ENCODE assay signal across 19 mouse cellular contexts in the genomic region with DNA sequence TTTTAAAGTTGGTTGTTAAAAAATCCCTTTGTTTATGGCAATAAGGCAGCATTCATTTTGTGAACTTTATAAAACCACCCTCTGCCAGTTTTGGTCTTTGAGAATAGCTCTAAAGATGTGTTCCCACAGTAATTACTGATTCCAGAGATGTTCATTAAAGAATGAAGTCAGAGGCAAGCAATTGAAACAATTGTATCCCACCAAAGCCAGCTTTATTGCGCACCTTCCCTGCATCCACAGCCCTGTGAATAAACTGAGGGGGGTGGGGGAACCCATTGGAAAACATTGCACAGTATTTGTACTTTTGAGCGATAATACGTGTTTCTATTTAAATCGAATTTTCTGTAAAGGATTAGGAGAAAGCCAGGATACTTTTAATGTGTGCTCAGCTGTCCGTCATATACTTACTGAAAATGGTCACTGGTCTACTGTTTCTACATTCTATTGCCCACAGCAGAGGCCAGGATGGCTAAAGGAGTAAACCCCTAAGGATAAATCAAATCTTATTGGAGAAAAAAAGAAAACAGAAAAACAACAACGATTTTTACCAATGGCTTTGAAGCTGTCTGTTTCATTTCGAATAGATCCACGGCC.
DNase-seq lines count a peak whose midpoint lies in the region; ATAC-seq and TF ChIP-seq lines count a peak whose summit lies in the region.
"Had no signal": no experiment of that assay in that cellular context is flagged by ENCODE, and none has a peak within 500 bp of the region (broad histone marks: within the 10 kb centered on the region; RNA-seq: fewer than 3 reads in every experiment).

No protein-coding gene starts in this region.

- H3K9me3 ChIP-seq in forebrain, embryonic 11.5 days (ENCODE audit: control insufficient read depth, low read length) = no peaks in the 10 kb centered on the region
- H3K9me3 ChIP-seq in hindbrain, embryonic 16.5 days (ENCODE audit: control insufficient read depth, low read length) = no peaks in the 10 kb centered on the region
- H3K9me3 ChIP-seq in neural tube, embryonic 15.5 days (replicated peaks) = no peaks in the 10 kb centered on the region
- no peaks in the 10 kb centered on the region for H3K9me3 ChIP-seq in intestine, embryonic 15.5 days
- H3K9me3 ChIP-seq: heart, embryonic 15.5 days; limb, embryonic 12.5 days; liver, embryonic 15.5 days; neural tube, embryonic 12.5 days; stomach, embryonic 15.5 days had no signal

- H3K9ac ChIP-seq in forebrain, embryonic 11.5 days (ENCODE audit: low read length) = no peak overlapping the region
- H3K9ac ChIP-seq in hindbrain, embryonic 16.5 days (ENCODE audit: low read depth, low read length) = no peak overlapping the region
- H3K9ac ChIP-seq in neural tube, embryonic 15.5 days (replicated peaks) = no peak overlapping the region
- no peak overlapping the region for H3K9ac ChIP-seq in intestine, embryonic 15.5 days
- H3K9ac ChIP-seq: heart, embryonic 15.5 days; limb, embryonic 12.5 days; liver, embryonic 15.5 days; neural tube, embryonic 12.5 days; stomach, embryonic 15.5 days had no signal

- H3K27me3 ChIP-seq in forebrain, embryonic 11.5 days (ENCODE audit: control insufficient read depth, insufficient read depth, low read length) = no peaks in the 10 kb centered on the region
- H3K27me3 ChIP-seq in hindbrain, embryonic 16.5 days (replicated peaks; ENCODE audit: control insufficient read depth, insufficient read depth, low read length) = no peaks in the 10 kb centered on the region
- H3K27me3 ChIP-seq in neural tube, embryonic 15.5 days (replicated peaks) = no peaks in the 10 kb centered on the region
- no peaks in the 10 kb centered on the region for H3K27me3 ChIP-seq in intestine, embryonic 15.5 days (replicated peaks)
- H3K27me3 ChIP-seq: heart, embryonic 15.5 days; limb, embryonic 12.5 days; liver, embryonic 15.5 days; neural tube, embryonic 12.5 days; stomach, embryonic 15.5 days had no signal

- no peak for TF ChIP-seq CTCF in layer of hippocampus, adult 2 months (conservative IDR thresholded peaks at IDR 0.05)

- no peaks in the 10 kb centered on the region for H3K36me3 ChIP-seq in forebrain, embryonic 11.5 days (ENCODE audit: control insufficient read depth, insufficient read depth, low read length)
- H3K36me3 ChIP-seq in hindbrain, embryonic 16.5 days (ENCODE audit: control insufficient read depth, insufficient read depth, low read length) = no peaks in the 10 kb centered on the region
- no peaks in the 10 kb centered on the region for H3K36me3 ChIP-seq in neural tube, embryonic 15.5 days
- H3K36me3 ChIP-seq in intestine, embryonic 15.5 days = no peaks in the 10 kb centered on the region
- H3K36me3 ChIP-seq: heart, embryonic 15.5 days; limb, embryonic 12.5 days; liver, embryonic 15.5 days; neural tube, embryonic 12.5 days; stomach, embryonic 15.5 days had no signal

- peaks cover 6% of the 10 kb centered on the region; the same call in 1 of the 2 replicates for H3K4me1 ChIP-seq in forebrain, embryonic 11.5 days (replicated peaks; ENCODE audit: control insufficient read depth, insufficient read depth, low read length)
- no peaks in the 10 kb centered on the region; the same call in 1 of the 2 replicates for H3K4me1 ChIP-seq in hindbrain, embryonic 16.5 days (ENCODE audit: control insufficient read depth, insufficient read depth, low read depth, low read length)
- H3K4me1 ChIP-seq in neural tube, embryonic 15.5 days = peaks cover 8% of the 10 kb centered on the region
- H3K4me1 ChIP-seq in intestine, embryonic 15.5 days (replicated peaks) = no peaks in the 10 kb centered on the region
- H3K4me1 ChIP-seq: heart, embryonic 15.5 days; liver, embryonic 15.5 days; neural tube, embryonic 12.5 days; stomach, embryonic 15.5 days had no signal

- H3K4me2 ChIP-seq in forebrain, embryonic 11.5 days (ENCODE audit: low read depth, low read length, severe bottlenecking) = peak overlapping the region; percentile 15; the same call in 1 of the 2 replicates
- H3K4me2 ChIP-seq in hindbrain, embryonic 16.5 days (ENCODE audit: low read length) = no peak overlapping the region
- H3K4me2 ChIP-seq in neural tube, embryonic 15.5 days = peak overlapping the region; percentile 3; the same call in 1 of the 2 replicates
- no peak overlapping the region for H3K4me2 ChIP-seq in intestine, embryonic 15.5 days (replicated peaks)
- H3K4me2 ChIP-seq: heart, embryonic 15.5 days; limb, embryonic 12.5 days; liver, embryonic 15.5 days; neural tube, embryonic 12.5 days; stomach, embryonic 15.5 days had no signal

- no peak for DNase-seq in layer of hippocampus, adult 2 months (ENCODE audit: low spot score in 2 of 2)
- no peak for DNase-seq in layer of hippocampus, postnatal 25 days (ENCODE audit: extremely low spot score in 1 of 2, low spot score in 1 of 2)
- DNase-seq in forebrain, embryonic 11.5 days (ENCODE audit: low spot score) = no peak
- no peak for DNase-seq in gastrocnemius, adult 18-20 months (ENCODE audit: low spot score)
- DNase-seq: adrenal gland, adult 8-10 months; cerebellum, adult 9-10 months; heart, adult 18-20 months; kidney, adult 8-10 months; kidney, postnatal 4 days; lung, postnatal 14 days; spleen, adult 18-20 months had no signal

- peak overlapping the region; percentile 93 for H3K27ac ChIP-seq in layer of hippocampus, adult 2 months
- H3K27ac ChIP-seq in forebrain, embryonic 11.5 days (ENCODE audit: low read depth, low read length) = peak overlapping the region; percentile 64
- H3K27ac ChIP-seq in hindbrain, embryonic 16.5 days (ENCODE audit: low read depth, low read length) = peak overlapping the region; percentile 42
- peak overlapping the region; percentile 45 for H3K27ac ChIP-seq in neural tube, embryonic 15.5 days (replicated peaks)
- no peak overlapping the region for H3K27ac ChIP-seq in intestine, embryonic 15.5 days
- H3K27ac ChIP-seq: heart, embryonic 15.5 days; limb, embryonic 12.5 days; liver, embryonic 15.5 days; neural tube, embryonic 12.5 days; stomach, embryonic 15.5 days had no signal

- WGBS in forebrain, embryonic 11.5 days = 48% methylated on average over 8 of the region's 8 CpGs
- 59% methylated on average over 8 of the region's 8 CpGs for WGBS in hindbrain, embryonic 16.5 days
- WGBS in neural tube, embryonic 15.5 days = 55% methylated on average over 8 of the region's 8 CpGs
- WGBS in intestine, embryonic 15.5 days = 81% methylated on average over 8 of the region's 8 CpGs

- ATAC-seq in forebrain, embryonic 11.5 days (replicated peaks; ENCODE audit: low FRiP score) = peak; percentile 92
- peak; percentile 56 for ATAC-seq in hindbrain, embryonic 16.5 days
- no peak for ATAC-seq in neural tube, embryonic 15.5 days (ENCODE audit: low FRiP score)
- no peak for ATAC-seq in intestine, embryonic 15.5 days

- peak overlapping the region; percentile 32 for H3K4me3 ChIP-seq in layer of hippocampus, adult 2 months
- no peak overlapping the region for H3K4me3 ChIP-seq in forebrain, embryonic 11.5 days (ENCODE audit: low read depth, low read length)
- no peak overlapping the region for H3K4me3 ChIP-seq in hindbrain, embryonic 16.5 days (ENCODE audit: low read length)
- H3K4me3 ChIP-seq in neural tube, embryonic 15.5 days (replicated peaks) = no peak overlapping the region
- no peak overlapping the region for H3K4me3 ChIP-seq in intestine, embryonic 15.5 days (replicated peaks)
- H3K4me3 ChIP-seq: heart, embryonic 15.5 days; limb, embryonic 12.5 days; liver, embryonic 15.5 days; neural tube, embryonic 12.5 days; stomach, embryonic 15.5 days had no signal

Comparison
In these comparisons a context has a peak if more than half of its experiments do, and no peak if none do; other contexts are left out.
1. ATAC-seq: peak in forebrain, embryonic 11.5 days (single experiment) and hindbrain, embryonic 16.5 days (single experiment); none in neural tube, embryonic 15.5 days (single experiment) and intestine, embryonic 15.5 days (single experiment).
2. H3K4me2 ChIP-seq: peak in forebrain, embryonic 11.5 days (single experiment) and neural tube, embryonic 15.5 days (single experiment); none in hindbrain, embryonic 16.5 days (single experiment) and intestine, embryonic 15.5 days (single experiment).